Mouse (Mus musculus): ENCODE measurements around the gene Emid1.

Gene Emid1

DNA sequence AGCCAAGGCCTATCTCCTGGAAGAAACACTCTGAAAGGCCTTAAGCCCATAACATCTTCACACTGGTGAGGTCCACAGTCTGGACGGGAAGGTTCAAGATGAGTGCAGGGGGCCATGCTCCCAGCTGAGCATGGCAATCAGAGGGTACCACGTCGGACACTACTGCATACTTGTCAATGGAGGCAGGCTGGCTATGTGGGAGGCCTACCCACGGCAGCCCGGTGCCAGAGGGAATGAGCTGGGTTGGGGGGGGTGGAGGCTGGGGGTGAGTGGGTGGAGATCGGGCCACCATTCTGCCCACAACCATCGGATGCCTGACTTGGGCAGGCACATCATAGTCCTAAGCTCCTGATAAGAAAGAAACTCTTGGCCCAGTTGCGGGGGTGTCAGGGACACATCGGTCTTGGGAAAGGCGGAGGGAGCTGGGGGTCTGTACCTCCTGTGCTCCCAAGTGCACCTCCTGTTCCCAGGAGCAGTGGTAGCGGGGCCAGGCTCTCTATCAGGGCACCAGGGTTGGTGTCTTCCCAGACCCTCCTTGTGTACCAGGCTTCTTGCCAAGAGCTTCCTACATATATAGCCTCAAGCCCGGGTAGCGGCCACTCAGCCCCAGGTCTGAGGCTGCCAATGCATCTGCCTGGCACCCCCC lies 89.1 kb downstream of the Emid1 start:
- no peak for DNase-seq

DNA sequence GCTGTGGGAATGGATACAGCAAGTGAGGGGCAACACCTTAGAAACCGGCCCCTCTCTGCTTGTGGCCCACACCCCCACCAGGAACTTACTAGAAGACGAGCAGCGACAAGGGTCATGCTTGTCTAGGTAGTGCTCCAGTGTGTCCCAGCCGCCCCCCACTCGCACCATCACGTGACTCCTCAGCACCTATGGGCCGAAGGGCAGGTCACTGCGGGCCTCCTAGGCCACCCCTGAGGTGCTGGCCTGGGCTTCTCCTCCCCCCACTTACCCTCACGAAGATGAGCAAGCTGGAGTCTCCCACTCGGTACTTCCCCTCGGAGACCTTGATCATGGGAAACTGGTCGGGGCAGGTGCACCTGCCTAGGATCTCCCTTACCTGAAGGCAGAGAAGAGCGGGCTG lies 89.7 kb downstream of the Emid1 start:
- DNase-seq, result peak; percentile 32

DNA sequence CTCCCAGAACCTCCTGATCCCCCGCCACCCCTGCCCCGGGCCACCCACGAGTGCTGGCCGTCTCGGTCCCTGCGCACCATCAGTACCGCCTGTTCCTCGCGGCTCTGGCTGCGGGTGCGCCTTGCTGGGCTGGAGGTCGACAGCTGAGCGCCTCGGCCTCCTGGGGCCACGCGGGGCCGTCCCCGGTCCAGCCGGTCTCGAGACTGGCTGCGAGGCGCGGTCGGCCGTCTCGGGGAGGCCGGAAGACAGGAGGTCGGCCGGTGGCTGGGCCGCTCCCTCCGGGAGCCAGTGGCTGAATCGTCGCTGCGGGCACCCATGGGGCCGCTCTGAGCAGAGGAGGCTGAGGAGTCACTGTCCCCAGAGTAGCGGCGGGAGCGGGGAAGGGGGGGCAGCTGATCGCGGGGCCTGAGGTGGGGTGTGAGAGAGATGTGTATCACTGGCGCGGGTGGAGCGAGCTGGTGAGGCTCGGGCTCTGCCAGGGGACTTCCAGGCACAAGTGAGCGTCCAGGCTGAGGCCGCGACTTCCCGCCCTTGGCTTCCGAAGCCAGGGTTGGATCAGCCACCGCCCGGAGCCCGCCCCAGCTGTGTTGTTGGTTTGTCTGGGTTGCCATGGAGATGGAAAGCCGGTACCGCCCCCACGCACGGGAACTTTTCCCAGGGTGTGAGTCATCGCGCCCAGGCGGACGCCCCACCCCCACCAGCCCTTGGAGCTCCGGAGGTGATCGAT lies 90.5 kb downstream of the Emid1 start:
- DNase-seq, result peak; percentile 91

DNA sequence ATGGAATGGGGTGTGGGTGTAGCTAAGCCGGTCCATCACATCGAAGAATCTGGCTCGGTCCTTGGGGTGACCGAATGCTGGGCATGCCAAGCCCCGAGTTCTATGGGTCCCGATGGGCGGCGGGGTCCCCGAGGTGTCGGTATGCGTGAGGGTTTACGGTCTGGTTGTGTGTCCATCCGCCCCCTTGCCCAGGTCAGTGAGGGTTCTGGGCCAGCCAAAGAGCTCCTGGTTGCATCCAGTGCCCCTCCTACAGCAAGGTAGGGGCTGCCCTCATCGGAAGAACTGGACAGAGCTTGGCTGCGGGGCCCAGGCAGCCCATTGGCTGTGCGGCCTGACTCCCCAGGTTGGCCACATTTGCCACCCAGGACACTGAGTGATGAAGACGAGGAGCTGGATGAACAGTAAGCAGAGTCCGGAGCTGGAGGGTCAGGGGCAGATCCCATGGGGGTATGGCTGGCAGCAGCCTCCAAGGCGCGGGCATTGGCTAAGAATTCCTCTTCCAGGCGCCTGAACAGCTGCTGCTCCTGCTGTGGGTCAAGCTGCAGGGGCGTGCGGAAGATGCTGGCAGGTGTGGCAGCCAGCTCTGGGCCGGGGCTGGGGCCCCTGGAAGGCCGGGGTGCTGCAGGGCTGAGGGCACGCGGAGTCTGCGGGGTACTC lies 91.2 kb downstream of the Emid1 start:
- no peak for DNase-seq

DNA sequence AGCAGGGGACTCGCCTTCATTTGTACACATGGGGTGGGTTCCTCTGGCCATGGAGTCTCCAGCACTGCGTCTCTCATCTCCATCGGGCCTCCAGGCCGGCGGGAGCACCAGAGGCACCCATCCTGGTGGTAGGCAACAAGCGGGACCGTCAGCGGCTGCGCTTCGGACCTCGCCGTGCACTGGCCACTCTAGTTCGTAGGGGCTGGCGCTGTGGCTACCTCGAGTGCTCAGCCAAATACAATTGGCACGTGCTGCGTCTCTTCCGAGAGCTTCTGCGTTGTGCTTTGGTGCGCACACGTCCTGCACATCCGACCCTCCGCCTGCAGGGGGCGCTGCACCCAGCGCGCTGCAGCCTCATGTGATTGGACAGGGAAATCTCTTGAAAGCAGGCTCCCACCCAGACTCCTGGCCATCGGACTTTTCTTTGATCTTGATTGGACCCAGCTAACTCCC lies 92.3 kb downstream of the Emid1 start:
- no peak for DNase-seq

DNA sequence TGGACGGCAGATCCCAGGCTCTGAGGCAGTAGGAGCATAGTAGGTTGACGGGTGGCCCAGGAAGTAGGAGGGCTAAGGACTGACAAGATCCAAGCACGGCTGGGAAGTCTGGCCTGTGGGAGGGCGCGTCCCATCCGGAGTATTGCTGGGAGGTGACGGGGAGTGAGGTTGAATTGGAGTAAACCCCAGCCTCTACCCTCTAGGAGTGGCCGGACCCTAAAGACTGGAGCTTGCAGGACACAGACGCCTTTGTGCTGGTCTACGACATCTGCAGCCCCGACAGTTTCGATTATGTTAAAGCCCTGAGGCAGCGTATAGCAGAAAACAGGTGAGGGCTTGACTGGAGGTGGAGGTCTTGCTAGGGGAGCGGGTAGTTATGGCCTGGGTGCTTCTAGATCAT lies 92.8 kb downstream of the Emid1 start:
- no peak for DNase-seq

DNA sequence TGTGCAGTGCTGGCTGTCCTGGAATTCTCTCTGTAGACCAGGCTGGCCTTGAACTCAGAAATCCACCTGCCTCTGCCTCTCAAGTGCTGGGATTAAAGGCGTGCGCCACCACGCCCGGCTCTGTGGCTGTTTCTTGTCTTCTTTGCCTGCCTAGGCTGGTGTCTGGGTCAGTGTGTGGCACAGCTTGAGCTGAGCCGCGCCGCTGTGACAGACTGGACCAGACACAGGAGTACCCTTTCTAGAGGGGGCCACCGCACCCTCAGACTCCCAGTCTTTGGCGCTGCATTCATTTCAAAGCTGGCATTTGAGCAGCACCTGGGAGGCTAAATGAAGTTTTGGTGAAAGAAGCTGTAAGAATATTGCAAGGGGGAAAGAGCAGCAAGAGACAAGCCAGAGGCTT lies 93.3 kb downstream of the Emid1 start:
- DNase-seq, result no peak

DNA sequence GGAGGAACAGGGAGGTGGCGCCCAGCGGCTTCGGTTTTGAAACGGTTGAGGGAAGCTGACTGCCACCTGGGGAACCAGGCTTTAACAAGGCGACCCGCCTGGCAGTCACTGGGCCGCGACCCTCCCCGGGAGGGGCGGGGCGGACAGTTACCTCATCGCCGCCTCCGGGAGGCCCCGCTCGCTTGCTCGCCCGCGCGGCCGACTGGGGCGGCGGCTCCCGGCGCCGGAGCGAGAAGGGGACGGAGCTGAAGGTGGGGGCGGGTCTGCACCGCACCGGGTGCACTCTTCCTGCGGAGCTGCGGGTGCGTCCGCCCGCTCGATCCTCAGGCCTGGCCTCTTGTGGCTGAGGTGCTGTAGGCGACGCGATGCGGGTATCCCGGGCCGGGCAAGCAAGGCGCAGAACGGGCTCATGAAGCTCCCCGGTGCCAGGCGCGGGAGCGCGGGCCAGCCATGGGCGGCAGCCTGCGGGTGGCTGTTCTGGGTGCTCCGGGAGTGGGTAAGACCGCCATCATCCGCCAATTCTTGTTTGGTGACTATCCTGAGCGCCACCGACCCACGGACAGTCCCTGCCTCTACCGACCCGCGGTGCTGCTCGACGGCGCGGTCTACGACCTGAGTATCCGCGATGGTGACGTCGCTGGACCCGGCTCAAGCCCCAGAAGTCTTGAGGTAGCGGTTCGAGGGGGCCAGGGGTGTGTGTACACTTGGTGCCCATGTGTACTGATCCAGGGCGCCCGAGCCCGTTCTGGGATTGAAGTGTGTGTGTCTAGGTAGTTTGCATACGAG lies 94.0 kb downstream of the Emid1 start, which contains the start of gene Rasl10a:
Gene Rasl10a, plus strand, starts transcription at position 273 of the 786 bp plus-strand sequence.
- peak; percentile 46 for DNase-seq

DNA sequence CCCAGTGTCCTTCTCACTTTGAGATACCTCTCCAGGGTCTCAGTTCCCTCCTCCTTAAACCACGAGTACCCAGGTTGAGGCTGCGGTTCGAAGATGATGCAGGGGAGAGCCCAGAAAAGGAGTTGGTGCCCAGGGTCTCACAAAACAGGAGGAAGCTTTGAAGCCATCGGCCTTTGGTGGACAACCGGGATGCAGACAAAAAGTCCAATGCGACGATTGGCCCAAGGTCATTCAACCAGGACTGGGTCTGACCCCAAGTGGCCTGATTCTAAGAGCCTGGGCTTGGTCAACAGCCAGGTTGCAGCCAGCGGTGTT lies 94.6 kb downstream of the Emid1 start:
- DNase-seq, result no peak

DNA sequence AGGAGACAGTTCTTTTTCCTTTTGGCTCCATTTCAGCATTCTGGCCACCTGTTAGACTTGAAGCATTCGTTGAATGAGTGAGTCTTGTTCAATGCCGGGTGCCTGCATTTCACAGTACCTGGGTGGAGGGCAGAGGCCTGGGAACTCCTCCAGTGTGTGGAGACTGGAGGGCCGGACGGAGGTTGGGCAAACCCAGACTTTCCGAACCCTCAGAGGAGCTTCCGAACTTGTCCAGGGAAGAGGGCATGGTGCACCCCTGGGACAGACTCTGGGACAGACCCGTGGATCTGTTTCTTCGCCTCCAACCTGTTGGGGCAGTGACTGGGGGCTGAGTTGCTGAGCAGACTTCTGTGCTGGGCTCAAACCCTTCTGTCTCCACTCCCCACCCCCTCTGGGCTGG lies 95.0 kb downstream of the Emid1 start:
- DNase-seq, result no peak
